Mouse (Mus musculus): Measurements from ENCODE around the gene Eppin.

GRCm38 (mm10) chr2:164608781-164609180 is 15.4 kb upstream of the Eppin start:
- no peak for TF ChIP-seq GATA1 (IDR thresholded peaks at IDR 0.05; ENCODE audit: low read length)
- no peak for TF ChIP-seq TAL1 (IDR thresholded peaks at IDR 0.05; ENCODE audit: low read length)

All from erythroblast, embryonic 14.5 days (primary cell).